Mouse (Mus musculus): Measurements from ENCODE around the gene Capza1.

DNA sequence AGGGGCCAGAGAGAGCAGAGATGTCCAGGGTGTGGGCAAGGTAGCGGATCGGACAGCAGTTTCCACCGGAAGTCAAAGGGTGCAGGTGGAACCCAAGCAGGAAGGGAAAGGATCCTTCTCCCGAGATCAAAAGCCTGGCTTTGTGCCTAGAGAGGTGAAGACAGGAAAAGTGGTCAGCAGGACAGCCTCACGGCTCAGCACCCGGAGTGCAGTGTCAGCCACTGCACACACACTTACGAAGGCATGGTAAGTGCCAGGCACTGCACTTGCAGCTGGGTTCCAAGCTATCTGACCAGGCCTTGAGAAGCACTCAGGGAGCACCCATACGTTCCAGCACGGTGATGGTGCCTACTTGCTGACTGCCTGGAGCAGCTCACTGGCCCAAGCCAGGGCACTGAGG, 58.8 kb downstream of the Capza1 start:
- TF ChIP-seq CTCF (IDR thresholded peaks at IDR 0.05; ENCODE audit: borderline replicate concordance, control insufficient read depth, extremely low read depth, insufficient read depth, low read length, poor library complexity) (no peak), POLR2A (IDR thresholded peaks at IDR 0.05; ENCODE audit: control insufficient read depth, extremely low read depth, insufficient read depth, low read length, poor library complexity) (no peak)
